Mouse (Mus musculus) NIH3T3 (cell line): ENCODE measurements around the gene Gm12248.

ENCODE experiments used
- DNase-seq: peaks from one replicate; pipeline ENCODE4 v3.0.0-alpha.2; 2012; ENCODE audit warnings: low read depth

Gm12248 gene

DNA sequence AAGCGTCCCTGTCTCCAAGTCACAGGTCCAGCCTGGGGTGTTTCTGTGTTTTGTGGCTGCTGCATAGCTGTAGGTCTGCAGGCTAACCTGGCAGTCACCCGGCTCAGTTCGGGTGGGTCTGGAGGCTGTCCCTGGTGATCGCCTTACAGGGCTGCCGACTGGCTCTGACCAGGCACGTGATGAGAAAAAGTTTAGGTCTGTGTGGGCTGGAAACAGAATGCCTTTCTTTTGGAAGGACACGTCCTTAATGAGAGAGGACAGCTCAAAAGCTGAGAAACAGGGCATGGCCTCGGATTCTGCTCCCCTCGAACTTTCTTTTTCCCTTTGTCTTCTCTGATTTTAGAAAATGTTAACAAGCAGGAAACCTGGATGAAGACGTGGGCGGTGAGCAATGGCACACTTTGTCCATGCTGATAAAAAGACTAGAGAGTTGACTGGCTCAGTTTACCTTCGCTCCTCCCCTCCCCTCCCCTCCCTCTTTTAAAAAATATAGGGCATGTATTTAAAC, at the start of gene Gm12248:
Gene Gm12248, minus strand, starts transcription at position 114 of the 508 bp plus-strand sequence.
- peak; percentile 71 for DNase-seq

DNA sequence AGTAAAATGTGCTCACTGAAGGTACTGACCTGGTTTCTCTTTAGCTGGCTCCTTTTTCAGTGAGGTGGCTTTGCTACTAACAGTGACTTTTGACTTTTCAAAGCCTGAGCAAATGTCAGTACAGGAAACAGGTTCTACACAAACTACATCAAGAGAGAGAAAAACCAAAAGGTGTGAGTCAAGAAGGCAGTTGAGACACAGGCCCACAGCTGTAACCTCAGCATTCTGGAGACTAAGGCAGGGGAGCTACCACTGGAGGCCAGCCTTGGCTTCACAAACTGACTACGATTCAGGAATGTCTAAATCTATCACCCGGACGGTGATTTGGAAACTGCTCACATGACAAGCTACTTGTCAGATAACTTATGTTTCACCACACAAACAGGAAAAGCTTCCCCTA, 46.5 kb upstream of the Gm12248 start:
- no peak for DNase-seq

- DNase-seq = no peak
These were observed 45.9 kb upstream of the Gm12248 start for GRCm38 (mm10) chr11:58138821-58139220.

DNA sequence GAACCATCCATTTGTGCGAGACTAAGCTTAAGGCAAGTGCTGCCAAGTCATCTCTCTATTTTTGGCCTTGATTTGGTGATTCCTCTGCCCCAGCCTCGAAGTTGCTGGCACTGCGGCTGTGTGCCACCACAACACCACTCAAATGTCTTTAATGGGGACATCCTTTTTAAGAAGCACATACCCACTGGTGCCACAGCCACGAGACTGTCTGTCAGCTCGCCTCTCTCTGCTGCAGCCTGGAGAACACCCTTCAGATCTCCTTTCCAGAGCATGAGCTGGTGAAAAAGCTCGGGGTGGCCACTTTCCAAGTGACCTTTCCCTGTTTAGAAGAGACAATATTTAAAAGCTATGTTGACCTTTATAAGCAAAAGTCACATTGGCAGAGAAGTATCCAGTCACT, 43.7 kb upstream of the Gm12248 start:
- no peak for DNase-seq

DNA sequence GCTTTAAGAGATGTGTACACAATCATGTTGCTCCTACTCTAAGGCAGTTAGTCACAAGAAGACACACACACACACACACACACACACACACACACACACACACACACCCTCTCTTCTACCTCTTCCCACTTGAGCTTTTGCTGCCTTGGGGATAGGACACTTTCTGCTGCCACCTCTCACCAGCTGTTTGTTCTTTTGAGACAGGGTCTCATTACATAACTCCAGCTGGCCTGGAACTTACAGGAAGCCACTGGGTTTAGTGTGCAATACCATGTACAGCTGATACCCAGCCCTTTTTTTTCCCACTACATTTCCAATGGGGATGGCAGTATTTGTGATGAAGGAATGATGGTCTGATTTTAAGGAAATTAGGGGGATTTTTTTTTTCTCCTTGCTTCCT, 42.4 kb upstream of the Gm12248 start:
- DNase-seq = no peak

DNA sequence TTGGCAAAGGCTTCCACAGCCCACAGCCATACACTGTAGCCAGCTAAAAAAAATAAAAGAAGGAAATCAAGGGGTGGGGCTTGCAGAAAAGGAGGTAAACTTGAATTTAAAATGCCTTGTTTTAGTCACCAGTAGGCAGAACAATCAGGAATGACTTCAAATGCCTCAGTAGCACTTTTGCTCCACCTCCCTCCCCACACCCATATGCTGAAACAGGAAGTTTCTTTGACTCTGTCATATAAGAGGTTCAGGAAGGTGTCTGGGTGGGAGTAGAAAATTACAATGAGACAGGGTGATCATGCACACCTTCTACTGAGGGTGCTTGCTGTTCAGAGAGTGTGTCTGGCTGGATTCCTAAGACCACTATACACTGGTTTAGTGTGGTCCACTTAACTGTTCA, 41.9 kb upstream of the Gm12248 start:
- DNase-seq = no peak

GRCm38 (mm10) chr11:58132026-58132425, 39.1 kb upstream of the Gm12248 start:
- no peak for DNase-seq

DNA sequence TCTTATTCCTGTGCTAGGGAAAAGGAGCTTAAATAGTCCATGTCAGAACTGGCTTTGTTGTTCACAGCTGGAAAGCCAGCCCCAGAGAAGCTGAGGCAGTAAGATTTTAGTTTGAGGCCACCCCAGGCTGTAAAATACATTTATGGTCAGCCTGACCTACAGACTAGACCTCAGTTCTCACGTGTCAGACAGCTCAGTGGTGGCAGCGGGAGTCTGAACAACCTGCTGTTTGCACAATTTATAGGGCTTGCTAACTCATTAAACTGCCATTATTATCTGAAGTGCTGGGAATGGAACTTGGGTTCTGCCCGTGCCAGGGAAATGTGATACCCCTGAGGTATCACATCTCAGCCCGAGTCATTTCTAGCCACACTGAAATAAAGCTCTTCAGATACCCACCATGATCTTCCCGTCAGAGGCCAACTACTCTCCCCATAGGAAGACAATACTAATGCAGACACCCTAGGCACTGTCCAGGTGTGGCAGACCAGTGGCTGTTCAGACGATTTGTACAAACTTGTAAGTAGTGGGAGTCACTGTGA, 36.4 kb upstream of the Gm12248 start:
- DNase-seq = no peak

GRCm38 (mm10) chr11:58127544-58127943, 34.6 kb upstream of the Gm12248 start:
- DNase-seq = no peak

DNA sequence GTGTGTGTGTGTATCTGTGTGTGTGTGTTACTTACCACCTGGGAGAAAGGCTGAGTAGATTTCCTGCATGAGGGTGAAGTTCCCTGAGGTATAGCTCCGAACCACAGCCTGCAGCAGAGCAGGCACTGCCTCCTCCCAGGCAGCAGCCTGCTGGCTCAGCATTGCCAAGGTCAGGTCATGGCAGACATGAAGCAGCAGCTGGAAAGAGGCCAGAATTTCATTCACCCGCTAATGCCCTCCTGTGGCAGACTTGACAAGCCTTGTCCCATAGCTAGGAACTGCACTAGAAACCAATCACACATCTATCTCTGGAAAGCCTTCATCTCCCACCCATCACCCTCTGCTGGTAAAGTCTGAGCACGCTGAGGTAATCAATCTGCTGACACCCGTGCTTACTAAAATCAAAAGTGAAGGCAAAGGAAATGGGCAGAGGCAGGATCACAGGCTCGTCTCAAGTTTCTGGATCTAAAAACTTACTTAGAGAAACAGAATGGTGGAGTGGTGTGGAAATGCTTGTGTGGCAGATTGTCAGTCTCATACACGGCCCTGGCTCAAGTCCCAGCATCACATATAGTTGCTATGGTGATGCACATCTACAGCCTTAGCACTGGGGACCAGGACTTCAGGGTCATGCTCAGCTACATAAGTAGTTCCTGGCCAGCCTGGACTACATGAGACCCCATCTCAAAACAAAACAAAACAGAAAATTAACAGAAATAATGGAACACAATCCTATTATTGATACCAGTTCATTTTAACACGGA, 33.6 kb upstream of the Gm12248 start:
- DNase-seq = peak; percentile 64

- DNase-seq = no peak
These were observed 32.1 kb upstream of the Gm12248 start for GRCm38 (mm10) chr11:58125021-58125420.

- no peak for DNase-seq
These were observed 30.8 kb upstream of the Gm12248 start for GRCm38 (mm10) chr11:58123711-58124110.

DNA sequence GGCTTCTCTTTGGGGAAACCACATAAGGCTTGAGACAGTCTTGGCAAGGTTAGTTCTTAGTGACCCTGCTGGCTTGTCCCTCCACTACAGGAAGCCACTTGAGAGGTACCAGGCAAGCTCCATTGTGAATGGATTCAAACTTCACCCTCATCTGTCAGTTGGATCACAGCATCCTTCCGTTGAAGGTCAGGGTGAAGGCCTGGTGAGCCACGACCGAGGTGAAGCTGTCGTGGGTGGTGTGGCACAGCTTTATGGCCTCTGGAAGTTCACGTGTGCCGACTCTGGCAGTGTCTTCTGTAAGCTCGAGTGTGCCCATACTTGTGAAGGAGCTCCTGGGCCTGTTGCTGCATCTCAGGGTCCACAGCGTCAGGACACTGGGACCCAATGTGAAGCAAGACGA, 28.4 kb upstream of the Gm12248 start:
- no peak for DNase-seq

GRCm38 (mm10) chr11:58120655-58121054, 27.7 kb upstream of the Gm12248 start:
- no peak for DNase-seq

DNA sequence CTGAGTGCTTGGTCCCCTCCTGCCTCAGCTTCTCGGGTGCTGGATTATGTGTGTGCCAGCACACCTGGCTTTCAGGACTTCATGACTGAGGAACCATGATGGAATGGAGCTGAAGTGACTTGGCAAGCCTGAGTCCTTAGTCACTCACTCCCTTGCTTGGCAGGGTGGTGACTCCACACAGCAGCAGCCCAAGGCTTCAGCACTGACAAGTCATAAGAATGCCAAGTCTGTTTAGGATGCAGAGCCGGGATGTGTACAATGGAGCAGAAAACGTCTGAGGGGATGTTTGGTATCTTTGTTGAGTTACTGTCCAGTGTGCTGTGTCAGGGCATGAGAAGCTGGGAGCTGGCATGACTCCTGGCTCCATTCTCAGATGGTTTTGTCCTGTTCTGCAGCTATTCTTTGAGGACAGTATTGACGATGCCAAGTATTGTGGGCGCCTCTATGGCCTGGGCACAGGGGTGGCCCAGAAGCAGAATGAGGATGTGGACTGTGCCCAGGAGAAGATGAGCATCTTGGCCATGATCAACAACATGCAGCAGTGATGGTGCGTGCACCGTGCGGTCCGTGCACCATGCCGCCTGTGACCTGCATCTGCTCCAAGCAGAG, 24.2 kb upstream of the Gm12248 start:
- DNase-seq = no peak

- DNase-seq = no peak
These were observed 23.6 kb upstream of the Gm12248 start for GRCm38 (mm10) chr11:58116560-58116959.

GRCm38 (mm10) chr11:58107664-58108337, 14.9 kb upstream of the Gm12248 start:
- DNase-seq = no peak

GRCm38 (mm10) chr11:58107009-58107408, 14.1 kb upstream of the Gm12248 start:
- peak; percentile 71 for DNase-seq

DNA sequence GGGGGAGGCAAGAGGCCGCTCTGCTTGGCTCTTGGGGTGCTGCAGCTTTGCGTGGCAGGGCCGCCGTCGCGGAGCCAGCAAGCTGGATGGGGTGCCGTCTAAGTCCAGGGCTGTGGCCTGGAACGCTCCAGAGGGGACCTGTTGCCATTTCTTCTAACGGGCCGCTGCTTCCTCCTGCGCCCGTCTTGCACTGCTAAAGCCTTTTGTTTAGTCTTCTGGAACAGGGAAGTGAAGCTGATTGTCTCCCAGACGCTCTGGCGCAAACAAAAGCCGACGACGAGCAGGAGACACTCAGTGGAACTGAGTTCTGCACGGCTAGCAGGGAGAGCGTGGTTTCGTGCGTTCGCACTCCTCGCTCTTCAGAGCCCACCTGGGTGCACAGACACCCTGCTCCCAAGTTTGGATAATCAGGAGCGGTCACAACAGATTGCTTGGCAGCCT, 11.4 kb upstream of the Gm12248 start:
- DNase-seq = peak; percentile 58

- DNase-seq = peak; percentile 99
These were observed 10.9 kb upstream of the Gm12248 start, which contains the start of gene Cnot8 for GRCm38 (mm10) chr11:58103697-58104306. Cnot8 (plus strand) TSS chr11:58104153.

GRCm38 (mm10) chr11:58103344-58103653, 10.4 kb upstream of the Gm12248 start:
- no peak for DNase-seq
